Mouse (Mus musculus): Measurements from ENCODE around the gene Igbp1. TPM values are rescaled to one million over a fixed set of nuclear protein-coding genes. Genes with fewer than 3 reads are reported as not detected.

The Igbp1 gene
- 10 to 100 TPM; 38.6 to 46.2 TPM for polyA plus RNA-seq (2017; shearing (Covaris generic))

GRCm38 (mm10) chrX:100494068-100494978 lies at the start of gene Igbp1:
TSS of gene Igbp1 (plus strand) at chrX:100494291.

GRCm38 (mm10) chrX:100524471-100524870 lies 30.4 kb downstream of the Igbp1 start, which contains the start of gene Dgat2l6:
TSS of gene Dgat2l6 (plus strand) at chrX:100524838.

Other genes with a start within 250 kb of the Igbp1 start
- gene Otud6a, start 65.3 kb upstream of the Igbp1 start, polyA plus RNA-seq (2017; shearing (Covaris generic)), result not detected
- under 1 TPM; 0.25 to 0.29 TPM for gene Awat2, start 51.6 kb upstream of the Igbp1 start, polyA plus RNA-seq (2017; shearing (Covaris generic))
- gene Dgat2l6, start 30.5 kb downstream of the Igbp1 start, polyA plus RNA-seq (2017; shearing (Covaris generic)), result under 1 TPM; 0.07 to 0.08 TPM
- gene Awat1, start 78.0 kb downstream of the Igbp1 start, polyA plus RNA-seq (2017; shearing (Covaris generic)), result under 1 TPM in 1 of 2 experiments, not detected in 1; 0.12 TPM
- gene P2ry4, start 100.6 kb downstream of the Igbp1 start, polyA plus RNA-seq (2017; shearing (Covaris generic)), result under 1 TPM in 1 of 2 experiments, not detected in 1; 0.25 TPM
- not detected for gene Arr3, start 111.2 kb downstream of the Igbp1 start, polyA plus RNA-seq (2017; shearing (Covaris generic))
- 1 to 10 TPM; 5.9 to 6.9 TPM for gene Kif4, start 131.4 kb downstream of the Igbp1 start, polyA plus RNA-seq (2017; shearing (Covaris generic))
- gene Pdzd11, start 132.3 kb downstream of the Igbp1 start, polyA plus RNA-seq (2017; shearing (Covaris generic)), result 10 to 100 TPM; 52.3 to 60.7 TPM
- not detected for gene Gdpd2, start 235.6 kb downstream of the Igbp1 start, polyA plus RNA-seq (2017; shearing (Covaris generic))